Mouse (Mus musculus): ENCODE measurements around the gene Gimap7. TPM values are rescaled to one million over a fixed set of nuclear protein-coding genes. Genes with fewer than 3 reads are reported as not detected.

Gene Gimap7
- polyA plus RNA-seq, 1 experiment from 2014 or later: not detected

GRCm38 (mm10) chr6:48732864-48733304 lies 14.5 kb downstream of the Gimap7 start:
- Histone ChIP-seq H3K4me2 (no peak overlapping the region), H3K4me3 (replicated peaks) (no peak overlapping the region), H3K27me3 (replicated peaks) (no peaks in the 10 kb centered on the region), H3K9ac (no peak overlapping the region), H3K4me1 (no peaks in the 10 kb centered on the region), H3K9me3 (no peaks in the 10 kb centered on the region), H3K36me3 (no peaks in the 10 kb centered on the region), H3K27ac (no peak overlapping the region)
- 34% methylated on average over 8 of the region's 8 CpGs for WGBS
- ATAC-seq (ENCODE audit: insufficient read depth, low FRiP score, low read depth): no peak

- WGBS: 92% methylated on average over 1 of the region's 1 CpGs
- H3K36me3 ChIP-seq: no peaks in the 10 kb centered on the region
- H3K4me1 ChIP-seq: no peaks in the 10 kb centered on the region
- no peak overlapping the region for H3K4me3 ChIP-seq (replicated peaks)
- no peaks in the 10 kb centered on the region for H3K9me3 ChIP-seq
- no peak overlapping the region for H3K4me2 ChIP-seq
- no peak overlapping the region for H3K9ac ChIP-seq
- ATAC-seq (ENCODE audit: insufficient read depth, low FRiP score, low read depth): no peak
- no peaks in the 10 kb centered on the region for H3K27me3 ChIP-seq (replicated peaks)
- no peak overlapping the region for H3K27ac ChIP-seq
Observed at GRCm38 (mm10) chr6:48733660-48734059, 15.2 kb downstream of the Gimap7 start.

GRCm38 (mm10) chr6:48737053-48737452 lies 18.6 kb downstream of the Gimap7 start:
- no peak for ATAC-seq (ENCODE audit: insufficient read depth, low FRiP score, low read depth)
- Histone ChIP-seq H3K27me3 (replicated peaks) (no peaks in the 10 kb centered on the region), H3K9me3 (no peaks in the 10 kb centered on the region), H3K4me2 (no peak overlapping the region), H3K9ac (no peak overlapping the region), H3K36me3 (no peaks in the 10 kb centered on the region), H3K27ac (no peak overlapping the region), H3K4me1 (peaks cover 4% of the 10 kb centered on the region; the same call in 1 of the 2 replicates), H3K4me3 (replicated peaks) (no peak overlapping the region)
- WGBS: 68% methylated on average over 2 of the region's 2 CpGs

GRCm38 (mm10) chr6:48737688-48738087 lies 19.3 kb downstream of the Gimap7 start:
- Histone ChIP-seq H3K4me1 (peaks cover 8% of the 10 kb centered on the region; the same call in 1 of the 2 replicates), H3K27me3 (replicated peaks) (no peaks in the 10 kb centered on the region; the same call in 1 of the 2 replicates), H3K9me3 (no peaks in the 10 kb centered on the region), H3K27ac (no peak overlapping the region), H3K4me2 (no peak overlapping the region), H3K9ac (no peak overlapping the region), H3K36me3 (no peaks in the 10 kb centered on the region), H3K4me3 (replicated peaks) (no peak overlapping the region)
- no peak for ATAC-seq (ENCODE audit: insufficient read depth, low FRiP score, low read depth)
- 91% methylated on average over 5 of the region's 5 CpGs for WGBS

- no peaks in the 10 kb centered on the region for H3K9me3 ChIP-seq
- WGBS: 60% methylated on average over 15 of the region's 15 CpGs
- H3K9ac ChIP-seq: no peak within 1 kb of the TSS
Observed at GRCm38 (mm10) chr6:48738961-48739779, 20.7 kb downstream of the Gimap7 start, which contains the start of gene Gimap1. Gene Gimap1, plus strand, starts transcription at chr6:48739054.

GRCm38 (mm10) chr6:48739780-48740055 lies 21.3 kb downstream of the Gimap7 start:
- no peak overlapping the region for H3K4me2 ChIP-seq
- no peak overlapping the region for H3K4me3 ChIP-seq (replicated peaks)
- H3K4me1 ChIP-seq: peaks cover 9% of the 10 kb centered on the region; the same call in 1 of the 2 replicates
- WGBS: 77% methylated on average over 3 of the region's 3 CpGs
- H3K9me3 ChIP-seq: no peaks in the 10 kb centered on the region
- H3K36me3 ChIP-seq: no peaks in the 10 kb centered on the region
- H3K27ac ChIP-seq: no peak overlapping the region
- ATAC-seq (ENCODE audit: insufficient read depth, low FRiP score, low read depth): no peak
- no peak overlapping the region for H3K9ac ChIP-seq
- H3K27me3 ChIP-seq (replicated peaks): no peaks in the 10 kb centered on the region; the same call in 1 of the 2 replicates

More at GRCm38 (mm10) chr6:48738961-48739779, 20.7 kb downstream of the Gimap7 start, which contains the start of gene Gimap1:
- no peak for ATAC-seq (ENCODE audit: insufficient read depth, low FRiP score, low read depth)
- Histone ChIP-seq H3K4me1 (peaks cover 9% of the 10 kb centered on the region; the same call in 1 of the 2 replicates), H3K4me3 (replicated peaks) (peak within 1 kb of the TSS; percentile 19), H3K27me3 (replicated peaks) (no peaks in the 10 kb centered on the region; the same call in 1 of the 2 replicates), H3K36me3 (no peaks in the 10 kb centered on the region), H3K4me2 (0 out of 2 replicates have a peak within 1 kb of the TSS, but pooled peaks have one; percentile 9), H3K27ac (no peak within 1 kb of the TSS)

- Histone ChIP-seq H3K27ac (peak overlapping the region; percentile 44), H3K9ac (no peak overlapping the region), H3K9me3 (no peaks in the 10 kb centered on the region), H3K4me3 (replicated peaks) (no peak overlapping the region), H3K4me2 (peak overlapping the region; percentile 87), H3K27me3 (replicated peaks) (no peaks in the 10 kb centered on the region; the same call in 1 of the 2 replicates), H3K36me3 (no peaks in the 10 kb centered on the region), H3K4me1 (peaks cover 9% of the 10 kb centered on the region; the same call in 1 of the 2 replicates)
- ATAC-seq (ENCODE audit: insufficient read depth, low FRiP score, low read depth): no peak
- WGBS: 70% methylated on average over 3 of the region's 3 CpGs
Observed at GRCm38 (mm10) chr6:48740501-48741169, 22.2 kb downstream of the Gimap7 start.

GRCm38 (mm10) chr6:48741273-48741672 lies 22.9 kb downstream of the Gimap7 start:
- peak overlapping the region; percentile 87; the same call in 1 of the 2 replicates for H3K4me2 ChIP-seq
- ATAC-seq (ENCODE audit: insufficient read depth, low FRiP score, low read depth): peak; percentile 54; the same call in 1 of the 2 replicates

GRCm38 (mm10) chr6:48741711-48742206 lies 23.3 kb downstream of the Gimap7 start:
- WGBS: 12% methylated on average over 9 of the region's 9 CpGs
- peak overlapping the region; percentile 42 for H3K27ac ChIP-seq
- H3K4me3 ChIP-seq (replicated peaks): no peak overlapping the region
- H3K4me2 ChIP-seq: peak overlapping the region; percentile 87
- no peaks in the 10 kb centered on the region; the same call in 1 of the 2 replicates for H3K27me3 ChIP-seq (replicated peaks)
- H3K4me1 ChIP-seq: peaks cover 13% of the 10 kb centered on the region; the same call in 1 of the 2 replicates
- no peak overlapping the region for H3K9ac ChIP-seq
- H3K36me3 ChIP-seq: no peaks in the 10 kb centered on the region
- peak; percentile 48; the same call in 1 of the 2 replicates for ATAC-seq (ENCODE audit: insufficient read depth, low FRiP score, low read depth)
- H3K9me3 ChIP-seq: no peaks in the 10 kb centered on the region

More at GRCm38 (mm10) chr6:48741273-48741672, 22.9 kb downstream of the Gimap7 start:
- no peaks in the 10 kb centered on the region for H3K36me3 ChIP-seq
- peaks cover 12% of the 10 kb centered on the region; the same call in 1 of the 2 replicates for H3K4me1 ChIP-seq
- no peaks in the 10 kb centered on the region; the same call in 1 of the 2 replicates for H3K27me3 ChIP-seq (replicated peaks)
- no peaks in the 10 kb centered on the region for H3K9me3 ChIP-seq
- 25% methylated on average over 3 of the region's 3 CpGs for WGBS
- H3K27ac ChIP-seq: peak overlapping the region; percentile 42; the same call in 1 of the 2 replicates
- no peak overlapping the region for H3K4me3 ChIP-seq (replicated peaks)
- no peak overlapping the region for H3K9ac ChIP-seq

- peak overlapping the region; percentile 87 for H3K4me2 ChIP-seq
- H3K9me3 ChIP-seq: no peaks in the 10 kb centered on the region
- no peaks in the 10 kb centered on the region for H3K36me3 ChIP-seq
- H3K27ac ChIP-seq: peak overlapping the region; percentile 42
- H3K27me3 ChIP-seq (replicated peaks): no peaks in the 10 kb centered on the region; the same call in 1 of the 2 replicates
- 10% methylated on average over 52 of the region's 52 CpGs for WGBS
- peak overlapping the region; percentile 47 for H3K9ac ChIP-seq
- peak; percentile 25; the same call in 1 of the 2 replicates for ATAC-seq (ENCODE audit: insufficient read depth, low FRiP score, low read depth)
- peaks cover 13% of the 10 kb centered on the region; the same call in 1 of the 2 replicates for H3K4me1 ChIP-seq
- H3K4me3 ChIP-seq (replicated peaks): peak overlapping the region; percentile 41
Observed at GRCm38 (mm10) chr6:48742422-48743351, 24.3 kb downstream of the Gimap7 start.

GRCm38 (mm10) chr6:48745490-48745889 lies 27.1 kb downstream of the Gimap7 start:
- H3K9ac ChIP-seq: no peak overlapping the region
- H3K4me2 ChIP-seq: no peak overlapping the region

More at GRCm38 (mm10) chr6:48745490-48745889, 27.1 kb downstream of the Gimap7 start:
- Histone ChIP-seq H3K27ac (0 out of 2 replicates have a peak overlapping the region, but pooled peaks have one; percentile 10), H3K9me3 (no peaks in the 10 kb centered on the region), H3K27me3 (replicated peaks) (no peaks in the 10 kb centered on the region; the same call in 1 of the 2 replicates), H3K36me3 (no peaks in the 10 kb centered on the region), H3K4me3 (replicated peaks) (no peak overlapping the region), H3K4me1 (peaks cover 13% of the 10 kb centered on the region; the same call in 1 of the 2 replicates)
- no peak for ATAC-seq (ENCODE audit: insufficient read depth, low FRiP score, low read depth)
- 52% methylated on average over 2 of the region's 2 CpGs for WGBS
